Mouse (Mus musculus): Measurements from ENCODE around the gene Kcnip1. TPM values are rescaled to one million over a fixed set of nuclear protein-coding genes. Genes with fewer than 3 reads are reported as not detected.

The Kcnip1 gene
- polyA plus RNA-seq, 1 experiment from 2014 or later: 10.2 TPM

DNA sequence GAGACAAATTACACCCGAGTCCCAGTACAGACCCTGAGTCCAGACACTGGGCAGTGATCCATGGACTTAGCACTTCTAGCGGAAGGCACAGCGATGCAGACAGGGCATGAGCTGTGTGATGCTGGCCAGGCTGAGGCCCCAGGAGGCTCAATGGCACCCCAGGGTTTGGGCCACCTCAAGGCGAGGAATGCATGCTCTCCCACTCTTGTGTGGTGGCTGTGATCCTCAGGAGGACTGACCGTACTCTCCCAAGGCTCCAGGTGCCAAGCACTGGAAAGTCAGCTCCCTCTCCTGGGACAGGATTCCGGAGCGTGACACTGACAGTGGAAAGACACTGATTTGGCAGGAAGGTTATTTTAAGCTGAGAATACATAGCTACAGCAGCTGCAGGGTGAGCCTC is 79.9 kb downstream of the Kcnip1 start:
- no peak for ATAC-seq
- Histone ChIP-seq H3K27me3 (replicated peaks) (no peaks in the 10 kb centered on the region), H3K4me1 (replicated peaks) (no peaks in the 10 kb centered on the region), H3K36me3 (no peaks in the 10 kb centered on the region), H3K9me3 (no peaks in the 10 kb centered on the region), H3K27ac (no peak overlapping the region), H3K4me2 (replicated peaks) (no peak overlapping the region), H3K9ac (no peak overlapping the region), H3K4me3 (replicated peaks) (no peak overlapping the region)
- 80% methylated on average over 7 of the region's 7 CpGs for WGBS

DNA sequence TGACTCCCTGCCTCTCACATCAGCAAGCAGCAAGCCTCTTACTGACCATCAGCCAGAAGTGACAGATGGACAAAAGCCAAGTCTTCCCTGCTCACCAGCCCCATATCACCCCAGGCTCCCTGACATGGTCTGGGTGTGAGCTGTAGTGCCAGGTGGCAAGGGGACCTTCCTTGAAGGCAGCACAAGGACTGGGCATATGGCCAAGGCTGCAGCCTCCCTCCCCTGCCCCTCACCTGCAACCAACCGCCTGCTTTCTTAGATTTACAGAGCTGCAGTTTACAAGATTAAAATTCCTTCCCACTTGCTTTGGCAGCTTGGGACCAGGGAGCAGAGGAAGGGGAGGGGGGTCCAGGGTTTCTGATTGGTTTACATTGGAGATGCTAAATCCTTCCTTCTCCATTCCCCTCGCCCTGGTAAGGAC is 80.8 kb downstream of the Kcnip1 start:
- Histone ChIP-seq H3K4me3 (replicated peaks) (no peak overlapping the region), H3K4me1 (replicated peaks) (no peaks in the 10 kb centered on the region), H3K9me3 (no peaks in the 10 kb centered on the region), H3K27ac (no peak overlapping the region), H3K27me3 (replicated peaks) (no peaks in the 10 kb centered on the region), H3K4me2 (replicated peaks) (no peak overlapping the region), H3K9ac (no peak overlapping the region), H3K36me3 (no peaks in the 10 kb centered on the region)
- 23% methylated on average over 2 of the region's 2 CpGs for WGBS
- ATAC-seq: no peak

- no peak overlapping the region for H3K27ac ChIP-seq
- no peak overlapping the region for H3K4me3 ChIP-seq (replicated peaks)
- H3K9ac ChIP-seq: no peak overlapping the region
- no peaks in the 10 kb centered on the region for H3K9me3 ChIP-seq
- no peak for ATAC-seq
- H3K36me3 ChIP-seq: no peaks in the 10 kb centered on the region
- no peaks in the 10 kb centered on the region for H3K27me3 ChIP-seq (replicated peaks)
- no peaks in the 10 kb centered on the region for H3K4me1 ChIP-seq (replicated peaks)
- WGBS: 56% methylated on average over 7 of the region's 7 CpGs
- H3K4me2 ChIP-seq (replicated peaks): no peak overlapping the region
Observed at GRCm38 (mm10) chr11:33910982-33911381, 82.0 kb downstream of the Kcnip1 start.

DNA sequence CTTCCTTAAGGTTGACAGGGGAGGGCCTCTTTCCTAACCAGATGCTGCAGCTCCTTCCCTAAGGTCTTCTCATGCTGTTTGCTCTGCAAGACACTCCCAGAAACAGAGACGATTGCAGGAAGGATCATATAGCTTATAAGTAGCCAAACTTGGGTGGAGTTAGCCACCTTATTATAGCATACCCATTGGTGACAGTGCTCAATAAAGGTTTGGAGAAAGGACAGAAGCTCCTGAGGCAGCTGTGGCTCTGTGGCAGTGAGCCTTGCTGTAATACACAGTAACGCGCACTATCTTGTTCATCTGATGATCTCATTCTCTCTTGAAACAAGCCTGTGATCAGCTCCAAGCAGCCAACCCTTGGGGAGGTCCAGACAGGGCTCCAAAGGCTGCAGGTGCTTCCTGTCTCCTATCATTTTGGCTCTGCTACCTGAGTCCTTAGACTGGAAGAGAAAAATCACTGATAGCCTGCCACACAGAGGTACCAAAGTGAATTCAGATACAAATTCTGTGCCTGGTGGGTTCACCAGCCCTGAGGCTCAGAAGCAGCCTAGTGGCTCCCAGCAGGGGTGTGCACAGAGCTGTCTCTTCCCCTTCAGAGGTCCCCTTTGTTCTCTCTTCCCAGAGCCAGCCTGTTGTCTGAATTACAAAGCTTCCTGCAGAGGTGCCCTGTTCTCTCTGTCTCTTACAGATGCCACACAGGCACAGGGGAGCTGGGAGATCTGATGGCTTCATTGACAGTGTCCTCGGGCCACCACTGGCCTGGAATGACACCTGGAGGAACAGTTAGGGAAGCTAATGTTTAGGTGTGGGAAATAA is 84.4 kb downstream of the Kcnip1 start:
- H3K9ac ChIP-seq: no peak overlapping the region
- 72% methylated on average over 4 of the region's 4 CpGs for WGBS
- no peaks in the 10 kb centered on the region for H3K27me3 ChIP-seq (replicated peaks)
- H3K4me2 ChIP-seq (replicated peaks): no peak overlapping the region
- no peak for ATAC-seq
- no peaks in the 10 kb centered on the region for H3K9me3 ChIP-seq
- H3K4me3 ChIP-seq (replicated peaks): no peak overlapping the region
- no peaks in the 10 kb centered on the region for H3K4me1 ChIP-seq (replicated peaks)
- H3K27ac ChIP-seq: no peak overlapping the region
- H3K36me3 ChIP-seq: no peaks in the 10 kb centered on the region

DNA sequence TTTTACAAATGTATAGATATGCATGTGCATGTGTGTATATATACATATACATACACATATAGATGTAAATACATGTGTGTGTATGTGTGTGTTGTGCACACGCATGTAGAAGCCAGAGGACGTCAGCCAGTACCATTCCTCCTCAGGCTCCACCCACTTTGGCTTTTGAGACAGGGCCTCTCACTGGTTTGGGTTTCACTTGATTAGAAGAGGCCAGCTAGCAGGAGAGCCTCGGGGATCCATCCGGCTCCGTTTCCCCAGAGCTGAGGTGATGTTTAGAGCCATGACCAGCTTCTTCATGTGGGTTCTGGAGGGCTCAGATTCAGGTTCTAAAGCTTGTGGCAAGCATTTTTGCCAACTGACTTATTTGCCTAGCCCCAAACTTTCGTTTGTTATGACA is 89.5 kb downstream of the Kcnip1 start:
- H3K4me2 ChIP-seq (replicated peaks): no peak overlapping the region
- WGBS: 73% methylated on average over 6 of the region's 6 CpGs
- no peaks in the 10 kb centered on the region for H3K9me3 ChIP-seq
- H3K36me3 ChIP-seq: no peaks in the 10 kb centered on the region
- H3K4me1 ChIP-seq (replicated peaks): no peaks in the 10 kb centered on the region
- no peak overlapping the region for H3K27ac ChIP-seq
- no peaks in the 10 kb centered on the region for H3K27me3 ChIP-seq (replicated peaks)
- ATAC-seq: no peak
- H3K4me3 ChIP-seq (replicated peaks): no peak overlapping the region
- no peak overlapping the region for H3K9ac ChIP-seq

DNA sequence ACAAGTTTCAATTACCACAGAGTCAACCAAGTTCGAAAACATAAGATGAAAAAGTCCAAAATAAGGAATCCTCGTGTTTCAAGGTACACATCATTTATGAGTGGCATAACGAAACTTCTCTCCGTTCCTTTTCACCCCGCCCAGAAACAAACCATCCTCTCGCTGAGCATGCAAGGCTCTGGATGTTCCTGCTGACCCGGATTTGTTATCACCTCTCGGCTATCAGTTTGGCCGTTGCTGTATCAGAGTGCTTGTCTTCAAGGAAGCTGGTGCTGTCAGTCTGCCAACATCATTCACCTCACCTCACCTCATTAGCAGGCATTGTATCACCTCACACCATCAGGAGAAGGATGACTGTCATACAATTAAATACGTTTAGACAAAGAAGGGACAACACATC is 90.6 kb downstream of the Kcnip1 start:
- ATAC-seq: no peak
- Histone ChIP-seq H3K4me1 (replicated peaks) (no peaks in the 10 kb centered on the region), H3K27me3 (replicated peaks) (no peaks in the 10 kb centered on the region), H3K9me3 (no peaks in the 10 kb centered on the region), H3K27ac (no peak overlapping the region), H3K36me3 (no peaks in the 10 kb centered on the region), H3K4me3 (replicated peaks) (no peak overlapping the region), H3K9ac (no peak overlapping the region), H3K4me2 (replicated peaks) (no peak overlapping the region)
- WGBS: 76% methylated on average over 10 of the region's 10 CpGs

DNA sequence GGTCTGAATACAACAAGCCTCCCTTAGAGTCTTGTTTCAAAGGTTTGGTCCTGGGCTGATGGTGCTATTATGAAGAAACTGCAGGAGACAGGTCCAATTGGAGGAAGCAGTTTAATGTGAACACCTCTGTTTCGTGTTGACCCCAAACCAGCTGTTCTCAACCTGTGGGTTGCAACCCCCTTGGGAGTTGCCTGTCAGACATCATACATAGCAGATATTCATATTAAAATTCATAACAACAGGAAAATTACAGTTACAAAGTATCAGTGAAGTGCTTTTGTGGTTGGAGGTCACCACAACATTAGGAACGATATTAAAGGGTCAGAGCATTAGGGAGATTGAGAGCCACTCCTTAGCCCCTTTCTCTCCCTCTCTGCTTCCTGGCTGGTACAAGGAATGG is 91.2 kb downstream of the Kcnip1 start:
- no peaks in the 10 kb centered on the region for H3K36me3 ChIP-seq
- 68% methylated on average over 2 of the region's 2 CpGs for WGBS
- H3K4me1 ChIP-seq (replicated peaks): no peaks in the 10 kb centered on the region
- H3K4me2 ChIP-seq (replicated peaks): no peak overlapping the region
- H3K9me3 ChIP-seq: no peaks in the 10 kb centered on the region
- ATAC-seq: no peak
- no peak overlapping the region for H3K4me3 ChIP-seq (replicated peaks)
- H3K27ac ChIP-seq: no peak overlapping the region
- H3K27me3 ChIP-seq (replicated peaks): no peaks in the 10 kb centered on the region
- no peak overlapping the region for H3K9ac ChIP-seq

DNA sequence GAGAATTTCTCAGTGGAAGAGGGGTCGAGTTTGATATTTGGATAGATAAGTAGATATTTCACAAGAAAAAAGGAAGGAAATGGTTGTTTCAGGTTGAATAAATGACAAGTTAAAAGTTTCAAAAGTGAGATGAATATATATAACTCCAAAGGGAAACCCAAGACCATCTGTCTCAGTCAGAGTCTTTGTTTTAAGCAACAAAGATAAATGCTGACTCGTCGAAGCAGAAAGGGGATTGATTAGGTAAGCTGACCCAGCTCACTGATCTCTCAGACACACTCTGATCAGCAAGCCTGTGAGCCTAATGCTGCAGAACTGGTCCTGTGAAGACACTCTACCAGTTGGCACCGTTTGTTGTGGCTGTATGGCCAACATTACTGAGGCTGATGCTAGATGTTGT is 101.9 kb downstream of the Kcnip1 start:
- Histone ChIP-seq H3K27me3 (replicated peaks) (no peaks in the 10 kb centered on the region), H3K9me3 (no peaks in the 10 kb centered on the region), H3K4me2 (replicated peaks) (no peak overlapping the region), H3K9ac (no peak overlapping the region), H3K4me3 (replicated peaks) (no peak overlapping the region), H3K36me3 (no peaks in the 10 kb centered on the region), H3K4me1 (replicated peaks) (no peaks in the 10 kb centered on the region), H3K27ac (no peak overlapping the region)
- no peak for ATAC-seq
- WGBS: 71% methylated on average over 4 of the region's 4 CpGs

- no peaks in the 10 kb centered on the region for H3K9me3 ChIP-seq
- 88% methylated on average over 2 of the region's 2 CpGs for WGBS
- H3K27me3 ChIP-seq (replicated peaks): no peaks in the 10 kb centered on the region
Observed at GRCm38 (mm10) chr11:33890382-33890781, 102.6 kb downstream of the Kcnip1 start.

DNA sequence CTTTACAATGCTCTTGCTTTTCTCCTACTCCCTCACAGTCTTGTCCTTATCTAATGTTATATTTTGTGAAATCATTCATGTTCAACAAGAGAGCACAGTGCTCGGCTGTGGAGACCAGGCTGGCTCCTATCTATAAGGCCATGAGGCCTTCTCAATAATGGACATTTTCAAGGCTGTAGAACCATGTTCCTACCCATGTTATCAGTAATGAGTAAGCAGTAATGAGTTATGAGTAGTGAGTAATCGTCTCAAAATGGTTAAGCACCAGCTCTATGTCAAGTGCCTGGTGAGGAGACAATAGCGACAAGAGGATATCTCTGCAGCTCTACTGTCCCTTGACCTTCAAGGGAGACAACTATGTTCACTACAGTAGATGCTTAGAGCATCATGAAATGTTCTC is 105.3 kb downstream of the Kcnip1 start:
- ATAC-seq: no peak
- WGBS: 91% methylated on average over 3 of the region's 3 CpGs

More at GRCm38 (mm10) chr11:33890382-33890781, 102.6 kb downstream of the Kcnip1 start:
- Histone ChIP-seq H3K27ac (no peak overlapping the region), H3K4me3 (replicated peaks) (no peak overlapping the region), H3K4me1 (replicated peaks) (no peaks in the 10 kb centered on the region), H3K36me3 (no peaks in the 10 kb centered on the region), H3K4me2 (replicated peaks) (no peak overlapping the region), H3K9ac (no peak overlapping the region)
- no peak for ATAC-seq

DNA sequence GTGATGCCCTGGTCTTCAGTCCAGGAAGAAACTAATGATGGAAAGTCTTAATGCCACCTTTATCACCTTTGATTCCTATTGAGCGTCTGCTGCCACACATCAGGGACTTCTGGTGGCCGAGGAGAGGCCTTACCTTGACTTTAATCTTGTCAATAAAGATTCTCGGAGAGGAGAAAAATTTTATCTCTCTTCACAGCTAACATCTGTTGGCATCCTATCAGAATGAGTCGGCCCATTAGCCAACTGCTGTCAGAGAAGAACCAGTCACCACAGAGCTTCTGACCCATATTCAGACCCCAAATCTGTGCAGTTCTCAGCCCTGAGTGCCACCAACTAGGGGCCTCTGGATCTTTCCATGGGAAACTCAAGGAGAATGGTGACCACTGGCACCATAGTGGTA is 107.0 kb downstream of the Kcnip1 start:
- no peak overlapping the region for H3K27ac ChIP-seq
- H3K4me2 ChIP-seq (replicated peaks): no peak overlapping the region
- no peaks in the 10 kb centered on the region for H3K27me3 ChIP-seq (replicated peaks)
- no peaks in the 10 kb centered on the region for H3K9me3 ChIP-seq
- no peak overlapping the region for H3K9ac ChIP-seq
- ATAC-seq: no peak
- H3K4me3 ChIP-seq (replicated peaks): no peak overlapping the region
- H3K36me3 ChIP-seq: no peaks in the 10 kb centered on the region
- H3K4me1 ChIP-seq (replicated peaks): no peaks in the 10 kb centered on the region
- 85% methylated on average over 4 of the region's 4 CpGs for WGBS

More for the DNA sequence above, 105.3 kb downstream of the Kcnip1 start:
- no peak overlapping the region for H3K4me2 ChIP-seq (replicated peaks)
- H3K27me3 ChIP-seq (replicated peaks): no peaks in the 10 kb centered on the region
- H3K9ac ChIP-seq: no peak overlapping the region
- no peaks in the 10 kb centered on the region for H3K4me1 ChIP-seq (replicated peaks)
- H3K36me3 ChIP-seq: no peaks in the 10 kb centered on the region
- H3K4me3 ChIP-seq (replicated peaks): no peak overlapping the region
- H3K27ac ChIP-seq: no peak overlapping the region
- H3K9me3 ChIP-seq: no peaks in the 10 kb centered on the region

- no peaks in the 10 kb centered on the region for H3K4me1 ChIP-seq (replicated peaks)
- WGBS: 75% methylated on average over 5 of the region's 5 CpGs
- H3K27me3 ChIP-seq (replicated peaks): no peaks in the 10 kb centered on the region
- H3K4me2 ChIP-seq (replicated peaks): no peak overlapping the region
- no peaks in the 10 kb centered on the region for H3K9me3 ChIP-seq
- H3K27ac ChIP-seq: no peak overlapping the region
- no peak overlapping the region for H3K4me3 ChIP-seq (replicated peaks)
- H3K36me3 ChIP-seq: no peaks in the 10 kb centered on the region
- no peak for ATAC-seq
- no peak overlapping the region for H3K9ac ChIP-seq
Observed at GRCm38 (mm10) chr11:33882731-33883328, 110.1 kb downstream of the Kcnip1 start.

- no peak overlapping the region for H3K4me3 ChIP-seq (replicated peaks)
- H3K4me2 ChIP-seq (replicated peaks): no peak overlapping the region
- no peaks in the 10 kb centered on the region for H3K9me3 ChIP-seq
- no peak for ATAC-seq
- H3K9ac ChIP-seq: no peak overlapping the region
- no peak overlapping the region for H3K27ac ChIP-seq
- H3K27me3 ChIP-seq (replicated peaks): no peaks in the 10 kb centered on the region
- peaks cover 14% of the 10 kb centered on the region for H3K4me1 ChIP-seq (replicated peaks)
- H3K36me3 ChIP-seq: no peaks in the 10 kb centered on the region
Observed at GRCm38 (mm10) chr11:33874925-33875324, 118.0 kb downstream of the Kcnip1 start.

Data from intestine, embryonic 15.5 days (tissue).